Mouse (Mus musculus): ENCODE measurements around the gene Slc17a2. TPM values are rescaled to one million over a fixed set of nuclear protein-coding genes. Genes with fewer than 3 reads are reported as not detected.

Gene Slc17a2
- total RNA-seq (2014; rRNA removed) (not detected in 2 replicates), polyA plus RNA-seq (2015; fragmentation: Nextera tagmentation; extraction: Ambion mirVana) (not detected in 2 replicates)

DNA sequence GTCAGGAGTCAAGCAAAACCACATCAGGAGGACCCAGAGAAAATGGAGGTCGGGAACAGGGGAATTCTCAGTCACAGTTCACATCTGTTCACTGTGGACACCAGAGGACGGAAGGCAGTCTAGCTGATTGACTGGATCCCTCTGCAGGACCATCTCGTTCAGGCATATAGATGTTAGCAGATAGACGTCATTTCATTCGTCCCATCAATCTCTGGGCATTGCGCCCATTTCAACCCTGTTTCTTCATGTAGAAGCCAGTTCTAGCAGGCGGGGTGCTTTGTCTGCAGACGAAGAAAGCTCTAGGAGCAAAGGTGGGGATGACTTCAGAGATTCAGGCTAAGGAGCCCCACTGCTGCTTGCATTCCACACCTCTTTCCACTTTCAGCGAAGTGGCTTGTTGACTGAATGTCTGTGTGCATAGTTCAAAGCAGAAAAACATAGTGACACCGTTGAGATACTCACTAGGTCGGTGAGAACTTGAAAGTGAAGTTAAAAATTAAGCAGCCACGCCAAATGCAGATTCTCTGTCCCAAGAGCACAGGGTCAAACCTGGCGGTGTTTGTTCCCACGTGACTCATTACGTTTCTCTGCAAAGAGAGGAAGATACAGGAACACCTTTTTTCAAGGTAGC is at the start of gene Slc17a2:
Gene Slc17a2 (plus strand): TSS at position 572 of the 631 bp plus-strand sequence.
- H3K27me3 ChIP-seq (ENCODE audit: insufficient read depth, low read length): no peaks in the 10 kb centered on the region
- no peak within 1 kb of the TSS for H3K4me2 ChIP-seq (ENCODE audit: low read depth)
- no peak within 1 kb of the TSS for H3K4me3 ChIP-seq (ENCODE audit: low read depth, low read length)
- 90% methylated on average over 15 of the region's 15 CpGs for WGBS
- no peak for TF ChIP-seq CTCF (IDR thresholded peaks at IDR 0.05; ENCODE audit: low read depth)
- DNase-seq: no peak
- H3K9me3 ChIP-seq (ENCODE audit: low read length): no peaks in the 10 kb centered on the region
- no peak within 1 kb of the TSS for H3K27ac ChIP-seq (ENCODE audit: low read depth, low read length)
- no peaks in the 10 kb centered on the region for H3K4me1 ChIP-seq (ENCODE audit: insufficient read depth)
- no peaks in the 10 kb centered on the region for H3K36me3 ChIP-seq (ENCODE audit: insufficient read depth)
- ATAC-seq: no peak
- no peak within 1 kb of the TSS for H3K9ac ChIP-seq

DNA sequence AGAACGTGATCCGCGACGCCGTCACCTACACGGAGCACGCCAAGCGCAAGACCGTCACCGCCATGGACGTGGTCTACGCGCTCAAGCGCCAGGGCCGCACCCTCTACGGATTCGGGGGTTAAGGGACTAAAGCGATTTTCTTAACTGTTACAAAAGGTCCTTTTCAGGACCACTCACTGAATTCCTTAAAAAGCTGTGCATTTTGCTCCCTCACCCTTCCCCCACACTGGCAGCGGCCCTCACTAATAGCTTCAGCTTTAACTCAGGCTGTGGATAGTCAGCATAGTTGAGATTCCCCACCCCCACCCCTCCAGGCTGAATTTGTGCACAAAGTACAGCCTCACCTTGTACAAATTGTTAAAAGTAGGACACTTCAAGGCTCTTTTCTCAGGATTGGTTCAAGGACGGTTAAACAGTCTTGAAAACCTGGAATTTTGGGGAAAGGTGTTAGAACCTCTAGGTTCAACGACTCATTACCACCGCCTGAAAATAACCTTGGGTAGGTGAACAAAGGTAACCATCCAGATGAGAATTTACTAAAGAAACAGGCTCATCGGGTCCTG is 49.5 kb upstream of the Slc17a2 start:
- peak overlapping the region; percentile 48 for H3K9ac ChIP-seq
- H3K27me3 ChIP-seq (ENCODE audit: insufficient read depth, low read length): no peaks in the 10 kb centered on the region
- peaks cover 6% of the 10 kb centered on the region; the same call in 1 of the 2 replicates for H3K4me1 ChIP-seq (ENCODE audit: insufficient read depth)
- H3K9me3 ChIP-seq (ENCODE audit: low read length): no peaks in the 10 kb centered on the region
- H3K36me3 ChIP-seq (ENCODE audit: insufficient read depth): no peaks in the 10 kb centered on the region
- peak overlapping the region; percentile 62 for H3K4me2 ChIP-seq (ENCODE audit: low read depth)
- peak overlapping the region; percentile 79 for H3K27ac ChIP-seq (ENCODE audit: low read depth, low read length)
- DNase-seq (peak; percentile 38), ATAC-seq (peak; percentile 18)
- WGBS: 2% methylated on average over 18 of the region's 23 CpGs
- H3K4me3 ChIP-seq (ENCODE audit: low read depth, low read length): peak overlapping the region; percentile 36
- TF ChIP-seq CTCF (IDR thresholded peaks at IDR 0.05; ENCODE audit: low read depth): no peak

DNA sequence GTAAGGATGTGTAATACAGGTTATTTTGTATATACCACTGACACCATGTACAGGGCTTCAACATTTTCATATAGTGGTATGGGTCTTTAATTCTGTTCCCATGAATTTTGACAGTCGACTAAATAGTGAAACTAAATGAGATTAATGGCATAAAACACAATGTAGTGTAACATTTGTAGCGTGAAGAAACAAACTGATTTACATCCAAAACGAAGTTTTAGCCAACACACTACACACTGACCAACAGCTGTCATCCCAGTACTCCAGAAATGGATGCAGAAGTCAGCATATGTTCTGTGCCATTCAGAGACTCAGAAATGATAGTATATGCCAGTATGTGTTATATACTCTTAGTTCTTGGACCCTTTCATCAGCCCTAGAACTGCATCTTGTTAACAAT is 48.9 kb upstream of the Slc17a2 start:
- DNase-seq (no peak), ATAC-seq (no peak)
- Histone ChIP-seq H3K4me1 (ENCODE audit: insufficient read depth) (peaks cover 7% of the 10 kb centered on the region; the same call in 1 of the 2 replicates), H3K4me2 (ENCODE audit: low read depth) (no peak overlapping the region), H3K4me3 (ENCODE audit: low read depth, low read length) (no peak overlapping the region), H3K9ac (no peak overlapping the region), H3K9me3 (ENCODE audit: low read length) (no peaks in the 10 kb centered on the region), H3K27ac (ENCODE audit: low read depth, low read length) (no peak overlapping the region), H3K36me3 (ENCODE audit: insufficient read depth) (no peaks in the 10 kb centered on the region), H3K27me3 (ENCODE audit: insufficient read depth, low read length) (no peaks in the 10 kb centered on the region)
- TF ChIP-seq CTCF (IDR thresholded peaks at IDR 0.05; ENCODE audit: low read depth): no peak
- 42% methylated on average over 3 of the region's 3 CpGs for WGBS

DNA sequence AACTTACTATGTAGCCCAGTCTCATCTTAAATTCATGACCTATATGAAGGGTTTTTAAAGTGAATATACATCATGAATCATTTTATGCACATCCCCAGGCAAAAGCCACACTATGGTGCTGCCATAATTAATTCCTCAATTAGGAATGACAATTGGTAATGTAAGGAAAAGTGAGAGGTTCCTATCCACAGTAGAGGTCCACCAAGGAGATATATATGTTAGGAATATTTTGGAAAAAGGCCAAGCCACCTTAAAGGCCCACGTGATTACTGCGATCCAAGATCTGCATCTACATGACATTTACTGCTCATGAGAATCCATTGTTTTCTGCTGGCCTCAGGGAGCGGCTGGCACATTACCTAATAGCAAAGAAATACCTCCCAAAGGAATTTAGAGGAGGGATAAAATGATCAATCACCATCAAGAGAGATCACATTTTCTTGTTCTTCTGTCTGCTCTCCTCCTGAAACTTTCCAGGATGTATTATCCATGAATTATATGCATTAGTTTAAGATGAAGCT is 47.5 kb upstream of the Slc17a2 start:
- H3K9ac ChIP-seq: no peak overlapping the region
- H3K9me3 ChIP-seq (ENCODE audit: low read length): no peaks in the 10 kb centered on the region
- H3K27ac ChIP-seq (ENCODE audit: low read depth, low read length): no peak overlapping the region
- no peaks in the 10 kb centered on the region for H3K36me3 ChIP-seq (ENCODE audit: insufficient read depth)
- ATAC-seq (no peak), DNase-seq (no peak)
- H3K4me2 ChIP-seq (ENCODE audit: low read depth): no peak overlapping the region
- no peak for TF ChIP-seq CTCF (IDR thresholded peaks at IDR 0.05; ENCODE audit: low read depth)
- no peak overlapping the region for H3K4me3 ChIP-seq (ENCODE audit: low read depth, low read length)
- WGBS: 70% methylated on average over 3 of the region's 3 CpGs
- H3K4me1 ChIP-seq (ENCODE audit: insufficient read depth): peaks cover 15% of the 10 kb centered on the region
- H3K27me3 ChIP-seq (ENCODE audit: insufficient read depth, low read length): no peaks in the 10 kb centered on the region

DNA sequence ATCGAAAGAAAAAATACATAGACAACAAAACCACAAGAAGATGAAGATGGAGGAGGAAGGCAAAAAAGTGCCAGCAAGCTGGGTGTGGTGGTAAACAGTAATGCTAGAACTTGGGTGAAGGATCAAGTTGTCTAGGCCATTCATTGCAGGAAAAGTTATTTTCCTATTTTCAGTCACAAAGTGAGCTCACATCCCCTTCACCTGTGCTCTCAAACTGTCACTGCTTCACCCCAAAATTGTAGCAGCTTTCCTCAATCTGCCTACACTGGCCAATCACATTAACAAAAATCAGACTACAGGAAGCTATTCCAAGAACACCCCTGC is 46.9 kb upstream of the Slc17a2 start:
- ATAC-seq (no peak), DNase-seq (no peak)
- Histone ChIP-seq H3K27ac (ENCODE audit: low read depth, low read length) (peak overlapping the region; percentile 83; the same call in 1 of the 2 replicates), H3K36me3 (ENCODE audit: insufficient read depth) (no peaks in the 10 kb centered on the region), H3K4me3 (ENCODE audit: low read depth, low read length) (no peak overlapping the region), H3K9ac (0 out of 2 replicates have a peak overlapping the region, but pooled peaks have one; percentile 57), H3K9me3 (ENCODE audit: low read length) (no peaks in the 10 kb centered on the region), H3K4me2 (ENCODE audit: low read depth) (no peak overlapping the region; the same call in 1 of the 2 replicates), H3K4me1 (ENCODE audit: insufficient read depth) (peaks cover 17% of the 10 kb centered on the region), H3K27me3 (ENCODE audit: insufficient read depth, low read length) (no peaks in the 10 kb centered on the region)
- WGBS: 80% methylated on average over 1 of the region's 1 CpGs
- no peak for TF ChIP-seq CTCF (IDR thresholded peaks at IDR 0.05; ENCODE audit: low read depth)

DNA sequence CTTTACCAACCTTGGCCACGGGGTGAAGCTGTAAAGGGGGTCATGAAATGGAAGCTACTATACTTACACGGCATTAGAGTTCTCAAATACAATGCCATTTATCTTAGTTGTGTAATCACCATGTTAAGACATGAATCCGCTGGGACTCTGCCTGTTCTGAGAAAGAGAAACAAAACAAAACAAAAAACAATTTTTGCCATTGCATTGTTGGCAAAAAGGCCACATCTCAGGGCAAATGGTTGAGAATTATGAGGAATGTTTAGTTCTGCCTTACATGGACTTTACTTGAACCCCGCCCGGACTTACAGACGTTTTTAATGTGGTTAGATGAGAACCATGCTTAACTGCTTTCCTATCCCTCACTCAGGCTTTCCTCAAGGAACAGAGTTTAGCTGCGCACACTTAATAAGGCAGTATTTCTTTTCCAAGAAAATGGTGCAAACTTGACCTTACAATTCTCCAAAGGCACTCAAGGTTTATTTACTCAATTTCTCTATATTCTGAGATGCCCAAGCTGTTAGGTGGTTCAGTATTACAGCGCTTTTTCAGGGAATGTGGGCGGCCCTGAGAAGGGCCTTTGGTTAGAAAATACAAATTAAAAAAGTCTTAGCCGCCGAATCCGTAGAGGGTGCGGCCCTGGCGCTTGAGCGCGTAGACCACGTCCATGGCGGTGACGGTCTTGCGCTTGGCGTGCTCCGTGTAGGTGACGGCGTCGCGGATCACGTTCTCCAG is 46.4 kb upstream of the Slc17a2 start:
- ATAC-seq (peak; percentile 28), DNase-seq (peak; percentile 56)
- H3K27ac ChIP-seq (ENCODE audit: low read depth, low read length): peak overlapping the region; percentile 83
- H3K4me2 ChIP-seq (ENCODE audit: low read depth): peak overlapping the region; percentile 77
- WGBS: 2% methylated on average over 19 of the region's 27 CpGs
- no peaks in the 10 kb centered on the region for H3K9me3 ChIP-seq (ENCODE audit: low read length)
- H3K4me1 ChIP-seq (ENCODE audit: insufficient read depth): peaks cover 17% of the 10 kb centered on the region
- H3K27me3 ChIP-seq (ENCODE audit: insufficient read depth, low read length): no peaks in the 10 kb centered on the region
- peak overlapping the region; percentile 57 for H3K9ac ChIP-seq
- H3K36me3 ChIP-seq (ENCODE audit: insufficient read depth): no peaks in the 10 kb centered on the region
- peak; percentile 47 for TF ChIP-seq CTCF (IDR thresholded peaks at IDR 0.05; ENCODE audit: low read depth)
- peak overlapping the region; percentile 52 for H3K4me3 ChIP-seq (ENCODE audit: low read depth, low read length)

Measured in forebrain, postnatal 0 days (tissue).